Mouse (Mus musculus) CH12.LX (cell line): ENCODE results near the gene Card11. TPM values are rescaled to one million over a fixed set of nuclear protein-coding genes. Genes with fewer than 3 reads are reported as not detected.
A peak's percentile ranks its signal among the peaks of the same experiment; 100 is the strongest.

Experiments
- DNase-seq: peaks from one replicate; pipeline ENCODE4 v3.0.0-alpha.2; 2013; ENCODE audit errors: extremely low read depth
- H3K27ac ChIP-seq: 2 replicates; pipeline ENCODE4 v1.5.1; 2012; ENCODE audit warnings: low read depth, mild to moderate bottlenecking, control low read depth, moderate library complexity; ENCODE audit not compliant: insufficient read depth
- H3K27me3 ChIP-seq: replicated peaks from 2 replicates; pipeline ENCODE3; 2012; ENCODE audit warnings: inconsistent platforms
- H3K36me3 ChIP-seq, 2 experiments: replicated peaks in 1 of 2; 2 replicates each; pipeline versions ENCODE3 to v1.6.1; 2012; ENCODE audit warnings: inconsistent platforms in 1 of 2, low read length in 1 of 2, mild to moderate bottlenecking in 1 of 2, mixed read lengths in 1 of 2, moderate library complexity in 1 of 2; ENCODE audit not compliant: control insufficient read depth in 1 of 2, insufficient read depth in 1 of 2
- H3K4me1 ChIP-seq, 2 experiments: 2 replicates each; pipeline ENCODE4 v1.6.1; 2012; ENCODE audit warnings: inconsistent platforms in 1 of 2, moderate library complexity in 1 of 2; ENCODE audit not compliant: insufficient read depth in 2 of 2, control insufficient read depth in 1 of 2
- H3K4me2 ChIP-seq: 2 replicates; pipeline ENCODE4 v1.6.1; 2012; ENCODE audit warnings: low read depth, mild to moderate bottlenecking, control low read depth; ENCODE audit not compliant: poor library complexity, insufficient read depth, severe bottlenecking
- H3K4me3 ChIP-seq, 3 experiments: fragments of 150-350 bp in 1 of 3; sonication (generic) in 1 of 3; replicated peaks in 1 of 3; 2 replicates each; pipeline versions ENCODE3 to v1.5.1; 2011 to 2012; ENCODE audit warnings: low read depth in 2 of 3, low read length in 2 of 3, mild to moderate bottlenecking in 2 of 3, moderate library complexity in 2 of 3, control low read depth in 1 of 3, improper control_type of control experiment in 1 of 3, inconsistent platforms in 1 of 3, mixed read lengths in 1 of 3; ENCODE audit not compliant: poor library complexity in 1 of 3
- H3K79me2 ChIP-seq: replicated peaks from 2 replicates; pipeline ENCODE4 v1.6.1; 2012; ENCODE audit warnings: mild to moderate bottlenecking, moderate library complexity; ENCODE audit not compliant: control insufficient read depth, poor library complexity, insufficient read depth, severe bottlenecking; ENCODE audit errors: extremely low read depth
- H3K9ac ChIP-seq: 2 replicates; pipeline ENCODE4 v1.6.1; 2012; ENCODE audit warnings: low read depth, mild to moderate bottlenecking, control low read depth, moderate library complexity; ENCODE audit not compliant: insufficient read depth
- H3K9me3 ChIP-seq: replicated peaks from 2 replicates; pipeline ENCODE3; 2012; ENCODE audit warnings: low read length, inconsistent platforms, mixed read lengths
- CHD2 ChIP-seq: IDR thresholded peaks from 2 replicates; pipeline ENCODE4 v1.6.1; 2011; ENCODE audit warnings: low read length, improper control_type of control experiment
- CTCF ChIP-seq, 2 experiments: IDR thresholded peaks in 1 of 2; conservative IDR thresholded peaks in 1 of 2; 2 replicates each; pipeline ENCODE4 v1.5.1; 2011 to 2012; ENCODE audit warnings: low read depth in 2 of 2, low read length in 2 of 2, improper control_type of control experiment in 1 of 2, inconsistent platforms in 1 of 2, mild to moderate bottlenecking in 1 of 2, moderate library complexity in 1 of 2
- E2F4 ChIP-seq: IDR thresholded peaks from 2 replicates; pipeline ENCODE4 v1.6.1; 2011; ENCODE audit warnings: low read depth, low read length, improper control_type of control experiment; ENCODE audit not compliant: insufficient replicate concordance
- ELF1 ChIP-seq: IDR thresholded peaks from 2 replicates; pipeline ENCODE4 v1.6.1; 2014; ENCODE audit warnings: low read depth, mild to moderate bottlenecking, inconsistent platforms, low read length, improper control_type of control experiment
- IRF4 ChIP-seq: IDR thresholded peaks from 2 replicates; pipeline ENCODE4 v1.6.1; 2014; ENCODE audit warnings: low read depth, mild to moderate bottlenecking, inconsistent platforms, low read length, improper control_type of control experiment
- JUN ChIP-seq: IDR thresholded peaks from 2 replicates; pipeline ENCODE4 v1.6.1; 2011; ENCODE audit warnings: low read depth, mild to moderate bottlenecking, low read length, improper control_type of control experiment, moderate library complexity; ENCODE audit not compliant: insufficient read depth
- KAT2A ChIP-seq: IDR thresholded peaks from 2 replicates; pipeline ENCODE4 v1.6.1; 2012; ENCODE audit warnings: low read length, improper control_type of control experiment, inconsistent platforms; ENCODE audit not compliant: insufficient replicate concordance
- MAFK ChIP-seq: IDR thresholded peaks from 2 replicates; pipeline ENCODE4 v1.6.1; 2011; ENCODE audit warnings: low read length, improper control_type of control experiment; ENCODE audit not compliant: insufficient replicate concordance
- MXI1 ChIP-seq: IDR thresholded peaks from 2 replicates; pipeline ENCODE4 v1.6.1; 2011; ENCODE audit warnings: mild to moderate bottlenecking, low read depth, low read length, improper control_type of control experiment
- MYC ChIP-seq: IDR thresholded peaks from 2 replicates; pipeline ENCODE4 v1.6.1; 2011; ENCODE audit warnings: low read depth, mild to moderate bottlenecking, improper control_type of control experiment, low read length
- PAX5 ChIP-seq: IDR thresholded peaks from 2 replicates; pipeline ENCODE4 v1.6.1; 2012; ENCODE audit warnings: low read length, inconsistent platforms, mixed read lengths
- POLR2A ChIP-seq: IDR thresholded peaks from 2 replicates; pipeline ENCODE4 v1.6.1; 2011; ENCODE audit warnings: low read depth, mild to moderate bottlenecking, improper control_type of control experiment, low read length
- RCOR1 ChIP-seq: conservative IDR thresholded peaks from 2 replicates; pipeline ENCODE4 v1.6.1; 2012; ENCODE audit warnings: low read depth, mild to moderate bottlenecking, inconsistent platforms, low read length, improper control_type of control experiment
- SMC3 ChIP-seq: IDR thresholded peaks from 2 replicates; pipeline ENCODE4 v1.6.1; 2011; ENCODE audit warnings: low read depth, low read length, improper control_type of control experiment
- UBTF ChIP-seq: IDR thresholded peaks from 2 replicates; pipeline ENCODE4 v1.6.1; 2012; ENCODE audit warnings: low read depth, mild to moderate bottlenecking, inconsistent platforms, low read length, improper control_type of control experiment, moderate library complexity
- ZKSCAN1 ChIP-seq: IDR thresholded peaks from 2 replicates; pipeline ENCODE4 v1.6.1; 2012; ENCODE audit warnings: low read depth, inconsistent platforms, low read length, improper control_type of control experiment, borderline replicate concordance
- ZNF384 ChIP-seq: IDR thresholded peaks from 2 replicates; pipeline ENCODE4 v1.6.1; 2012; ENCODE audit warnings: low read depth, low read length, improper control_type of control experiment, inconsistent platforms
- dilution Hi-C: fragments of 300-500 bp; cut with MboI; formaldehyde crosslinking; loops from 2 replicates; pipeline ENCODE4 v1.14.3; 2020; ENCODE audit warnings: low sequenced_read_pairs; ENCODE audit not compliant: extremely low pct_unique_long_range_greater_than_20kb, extremely low pct_ligation_motif_present
- in situ Hi-C: fragments of 300-500 bp; cut with MboI; formaldehyde crosslinking; loops from 3 replicates; pipeline ENCODE4 v1.14.3; 2019; ENCODE audit warnings: low sequenced_read_pairs, low pct_ligation_motif_present, low pct_unique_long_range_greater_than_20kb, mixed read lengths
- polyA plus RNA-seq: library from polyadenylated mRNA; unstranded; fragments of >175 nt; gene quantifications from 2 replicates; pipeline ENCODE4 v1.2.1, GENCODE M21; 2012; ENCODE audit warnings: low read depth; ENCODE audit not compliant: insufficient read length
- total RNA-seq, 2 experiments: library from RNA; depleted of rRNA; stranded (reverse); fragments of 300-350 nt in 1 of 2; fragments of >200 nt in 1 of 2; gene quantifications; 2 replicates each; pipeline ENCODE4 v1.2.3; 2012 to 2014

The Card11 gene
- total and polyA plus RNA-seq, 3 experiments = 16.1 to 84.6 (median 31.9) TPM

- Histone ChIP-seq H3K27ac (no peak overlapping the region), H3K9ac (no peak overlapping the region), H3K27me3 (no peaks in the 10 kb centered on the region), H3K9me3 (no peaks in the 10 kb centered on the region)
- dilution Hi-C loops = no loop called here
- TF ChIP-seq RCOR1 = no peak
- TF ChIP-seq KAT2A = no peak
- no peak for TF ChIP-seq MAFK
- TF ChIP-seq ELF1 = no peak
- peak; percentile 56 to 57 for TF ChIP-seq CTCF (conservative IDR thresholded peaks at IDR 0.05 in 1 of 2, IDR thresholded peaks at IDR 0.05 in 1 of 2; ENCODE audit: low read depth in 2 of 2, low read length in 2 of 2)
- no peak for TF ChIP-seq MYC
- no peak for TF ChIP-seq UBTF
- TF ChIP-seq PAX5 = no peak
- TF ChIP-seq SMC3 = peak; percentile 45; the same call in 1 of the 2 replicates
- no peak for TF ChIP-seq E2F4
- TF ChIP-seq MXI1 = no peak
- TF ChIP-seq CHD2 = no peak
- TF ChIP-seq POLR2A = no peak
- TF ChIP-seq ZKSCAN1 = no peak
- TF ChIP-seq, all 38 proteins: peak for 2
- H3K4me1 ChIP-seq = peaks cover 0 to 9% of the 10 kb centered on the region in 2 experiments; a peak in 3 of 4 replicates
- H3K4me2 ChIP-seq = no peak overlapping the region
- peaks cover 86 to 92% of the 10 kb centered on the region in 2 experiments for H3K36me3 ChIP-seq
- no peaks in the 10 kb centered on the region for H3K79me2 ChIP-seq
- in situ Hi-C loops = no loop called here
- H3K4me3 ChIP-seq = no peak overlapping the region
- DNase-seq = peak; percentile 49
Measured at GRCm38 (mm10) chr5:140889539-140889938, 110.8 kb downstream of the Card11 start.

- Histone ChIP-seq H3K9me3 (peaks cover 7% of the 10 kb centered on the region), H3K4me3 (no peak overlapping the region), H3K4me2 (no peak overlapping the region), H3K27me3 (no peaks in the 10 kb centered on the region), H3K36me3 (peaks cover 90 to 96% of the 10 kb centered on the region in 2 experiments), H3K9ac (no peak overlapping the region), H3K79me2 (no peaks in the 10 kb centered on the region), H3K4me1 (peaks cover 2 to 10% of the 10 kb centered on the region in 2 experiments; a peak in 3 of 4 replicates), H3K27ac (no peak overlapping the region)
- in situ Hi-C loops (no loop called here), dilution Hi-C loops (no loop called here)
- TF ChIP-seq RCOR1 (no peak), E2F4 (no peak), JUN (no peak), IRF4 (no peak), ZNF384 (no peak)
- DNase-seq = no peak
Measured at GRCm38 (mm10) chr5:140887871-140888270, 112.5 kb downstream of the Card11 start.
